Mouse (Mus musculus) inflammation-experienced regulatory T-cells, adult 6 months (primary cell): ENCODE measurements around the gene Narfl. TPM values are rescaled to one million over a fixed set of nuclear protein-coding genes. Genes with fewer than 3 reads are reported as not detected.
A peak's percentile ranks its signal among the peaks of the same experiment; 100 is the strongest.

ENCODE experiments used
- ATAC-seq: one replicate; pipeline ENCODE4 v1.8.0; 2017
- polyA plus RNA-seq, 3 experiments: library from polyadenylated mRNA; unstranded; fragments of 100-300 nt; shearing (Covaris generic); gene quantifications; one replicate each; pipeline ENCODE4 v1.2.1; 2017

Narfl gene
- polyA plus RNA-seq, 3 experiments from 2014 or later, result 16.4 to 18.4 (median 17.0) TPM

- ATAC-seq, result no peak
These were observed 58.1 kb downstream of the Narfl start for GRCm38 (mm10) chr17:25831451-25832281.

- peak; percentile 95 for ATAC-seq
These were observed 59.1 kb downstream of the Narfl start for GRCm38 (mm10) chr17:25832436-25833290.

Other genes starting within 250 kb of the Narfl start
- not detected for gene Sox8, start 203.1 kb upstream of the Narfl start, polyA plus RNA-seq
- 10 to 100 TPM; 11.3 to 19.4 (median 16.5) TPM for gene Lmf1, start 194.7 kb upstream of the Narfl start, polyA plus RNA-seq
- not detected for gene Gng13, start 56.6 kb upstream of the Narfl start, polyA plus RNA-seq
- gene Chtf18, start 46.4 kb upstream of the Narfl start, polyA plus RNA-seq, result 10 to 100 TPM in 1 of 3 experiments, 1 to 10 TPM in 2; 1.4 to 12.9 (median 3.9) TPM
- 10 to 100 TPM in 2 of 3 experiments, 1 to 10 TPM in 1; 8.6 to 12.5 (median 11.2) TPM for gene Rpusd1, start 46.1 kb upstream of the Narfl start, polyA plus RNA-seq
- gene Mslnl, start 37.7 kb upstream of the Narfl start, polyA plus RNA-seq, result not detected
- gene Msln, start 19.4 kb upstream of the Narfl start, polyA plus RNA-seq, result not detected
- 10 to 100 TPM; 23.1 to 41.8 (median 31.1) TPM for gene Haghl, start 11.9 kb downstream of the Narfl start, polyA plus RNA-seq
- under 1 TPM in 2 of 3 experiments, not detected in 1; 0.50 to 0.75 TPM for gene Ccdc78, start 12.8 kb downstream of the Narfl start, polyA plus RNA-seq
- gene Fam173a, start 19.1 kb downstream of the Narfl start, polyA plus RNA-seq, result 100 to 1,000 TPM; 158 to 288 (median 193) TPM
- not detected for gene AC134908.4, start 21.9 kb downstream of the Narfl start, polyA plus RNA-seq
- 1 to 10 TPM; 3.3 to 5.7 (median 5.6) TPM for gene Metrn, start 23.4 kb downstream of the Narfl start, polyA plus RNA-seq
- not detected for gene Fbxl16, start 35.3 kb downstream of the Narfl start, polyA plus RNA-seq
- gene Wdr24, start 49.9 kb downstream of the Narfl start, polyA plus RNA-seq, result 10 to 100 TPM; 13.8 to 23.4 (median 19.3) TPM
- 10 to 100 TPM; 12.5 to 26.2 (median 23.9) TPM for gene Jmjd8, start 55.1 kb downstream of the Narfl start, polyA plus RNA-seq
- 10 to 100 TPM; 60.7 to 79.7 (median 78.2) TPM for gene Stub1, start 59.6 kb downstream of the Narfl start, polyA plus RNA-seq
- gene Rhbdl1, start 63.5 kb downstream of the Narfl start, polyA plus RNA-seq, result 1 to 10 TPM in 1 of 3 experiments, not detected in 2; 1.7 TPM
- gene Gm20683, start 68.0 kb downstream of the Narfl start, polyA plus RNA-seq, result 1 to 10 TPM in 1 of 3 experiments, under 1 TPM in 2; 0.26 to 1.1 (median 0.67) TPM
- 10 to 100 TPM; 21.2 to 32.3 (median 23.4) TPM for gene Rhot2, start 71.1 kb downstream of the Narfl start, polyA plus RNA-seq
- gene Wdr90, start 87.7 kb downstream of the Narfl start, polyA plus RNA-seq, result 1 to 10 TPM; 3.3 to 7.0 (median 6.8) TPM
- 1 to 10 TPM; 2.5 to 3.9 (median 3.5) TPM for gene Mcrip2, start 95.0 kb downstream of the Narfl start, polyA plus RNA-seq
- 100 to 1,000 TPM in 1 of 3 experiments, 10 to 100 TPM in 2; 91.1 to 121 (median 98.2) TPM for gene Mettl26, start 101.3 kb downstream of the Narfl start, polyA plus RNA-seq
- gene Wfikkn1, start 107.1 kb downstream of the Narfl start, polyA plus RNA-seq, result 1 to 10 TPM in 2 of 3 experiments, under 1 TPM in 1; 0.93 to 1.9 (median 1.4) TPM
- gene Rab40c, start 146.0 kb downstream of the Narfl start, polyA plus RNA-seq, result 1 to 10 TPM; 6.0 to 7.9 (median 7.5) TPM
- gene Pigq, start 171.2 kb downstream of the Narfl start, polyA plus RNA-seq, result 10 to 100 TPM; 22.0 to 28.6 (median 27.4) TPM
- gene Nhlrc4, start 171.2 kb downstream of the Narfl start, polyA plus RNA-seq, result not detected
- not detected for gene A930017K11Rik, start 178.8 kb downstream of the Narfl start, polyA plus RNA-seq
- 1 to 10 TPM; 5.6 to 6.0 (median 5.7) TPM for gene Capn15, start 212.0 kb downstream of the Narfl start, polyA plus RNA-seq